ENCODE assay signal across 11 mouse cellular contexts in genomic region chr5:136628502-136628901, GRCm38 (mm10).
"Had no signal": no experiment of that assay in that cellular context is flagged by ENCODE, and none has a peak within 500 bp of the region (broad histone marks: within the 10 kb centered on the region; RNA-seq: fewer than 3 reads in every experiment).

No protein-coding gene starts in this region.

- H3K27me3 ChIP-seq: megakaryocyte, embryonic 14.5 days; stomach, embryonic 15.5 days had no signal

- H3K9me3 ChIP-seq: limb, embryonic 13.5 days; megakaryocyte, embryonic 14.5 days; midbrain, embryonic 12.5 days; stomach, embryonic 15.5 days had no signal

- H3K27ac ChIP-seq: limb, embryonic 13.5 days; liver, embryonic 14.5 days; midbrain, embryonic 12.5 days; stomach, embryonic 15.5 days had no signal

- H3K4me1 ChIP-seq: midbrain, embryonic 12.5 days; stomach, embryonic 15.5 days had no signal

- H3K4me2 ChIP-seq: limb, embryonic 13.5 days; midbrain, embryonic 12.5 days; stomach, embryonic 15.5 days had no signal

- H3K36me3 ChIP-seq: limb, embryonic 13.5 days; midbrain, embryonic 12.5 days; stomach, embryonic 15.5 days had no signal

- H3K4me3 ChIP-seq: limb, embryonic 13.5 days; megakaryocyte, embryonic 14.5 days; midbrain, embryonic 12.5 days; stomach, embryonic 15.5 days had no signal

- ATAC-seq: inflammation-experienced regulatory T-cells, adult 6 months; intestine, postnatal 0 days had no signal

- H3K9ac ChIP-seq: limb, embryonic 13.5 days; liver, embryonic 14.5 days; midbrain, embryonic 12.5 days; stomach, embryonic 15.5 days had no signal

- DNase-seq: kidney, adult 8-10 months; kidney, postnatal 25 days; lung, adult 18-20 months; right cerebral cortex, postnatal 25 days had no signal
